Mouse (Mus musculus) liver, adult 2 months (tissue): ENCODE data around the gene Gm10490.

Experiments
- CTCF ChIP-seq: fragments of 200-500 bp; IDR thresholded peaks from 2 replicates; pipeline ENCODE4 v1.5.1; 2011; ENCODE audit warnings: low read depth, low read length, control low read depth
- POLR2A ChIP-seq: fragments of 200-500 bp; IDR thresholded peaks from 2 replicates; pipeline ENCODE4 v1.6.1; 2011; ENCODE audit warnings: low read length, control low read depth; ENCODE audit not compliant: insufficient read depth; ENCODE audit errors: extremely low read depth

- TF ChIP-seq POLR2A = 0 out of 2 replicates have a peak, but pooled peaks have one; percentile 18
- no peak for TF ChIP-seq CTCF
These were observed 38.7 kb downstream of the Gm10490 start for GRCm38 (mm10) chrX:7947900-7948492.
